Comparison of ENCODE assay signal across 26 mouse cellular contexts in the genomic region with DNA sequence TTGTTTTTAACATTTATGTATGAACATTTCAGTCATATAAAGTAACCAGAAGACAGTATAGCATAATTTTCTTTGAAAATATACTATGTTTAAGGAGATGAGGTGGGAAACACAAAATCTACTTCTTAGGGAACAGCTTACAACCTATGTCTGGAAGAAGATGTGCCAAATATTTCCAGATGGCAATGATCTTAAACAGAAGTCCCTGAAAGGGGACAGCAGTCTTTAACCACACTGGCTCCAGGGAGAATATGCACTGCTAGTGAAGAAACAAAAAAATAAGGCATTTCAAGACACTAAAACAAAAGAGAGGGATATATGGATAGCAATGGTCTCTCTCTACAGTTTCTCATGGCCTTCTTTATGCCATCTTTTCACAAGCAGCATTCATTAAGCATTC.
DNase-seq lines count a peak whose midpoint lies in the region; ATAC-seq and TF ChIP-seq lines count a peak whose summit lies in the region.
"Had no signal": no experiment of that assay in that cellular context is flagged by ENCODE, and none has a peak within 500 bp of the region (broad histone marks: within the 10 kb centered on the region; RNA-seq: fewer than 3 reads in every experiment).

No protein-coding gene starts in this region.

- no peaks in the 10 kb centered on the region for H3K27me3 ChIP-seq in forebrain, embryonic 14.5 days (replicated peaks; ENCODE audit: control insufficient read depth, insufficient read depth, low read length)
- H3K27me3 ChIP-seq in forebrain, embryonic 10.5 days (ENCODE audit: poor library complexity, severe bottlenecking) = no peaks in the 10 kb centered on the region
- H3K27me3 ChIP-seq in midbrain, postnatal 0 days (ENCODE audit: insufficient read depth, low read length) = no peaks in the 10 kb centered on the region
- no peaks in the 10 kb centered on the region for H3K27me3 ChIP-seq in midbrain, embryonic 13.5 days
- H3K27me3 ChIP-seq in forebrain, postnatal 0 days (ENCODE audit: insufficient read depth, low read length) = no peaks in the 10 kb centered on the region
- H3K27me3 ChIP-seq: CH12.LX; heart, embryonic 13.5 days had no signal

- H3K27ac ChIP-seq in forebrain, embryonic 14.5 days (ENCODE audit: low read depth, low read length) = peak overlapping the region; percentile 66
- no peak overlapping the region for H3K27ac ChIP-seq in forebrain, embryonic 10.5 days
- no peak overlapping the region for H3K27ac ChIP-seq in midbrain, postnatal 0 days (ENCODE audit: low read depth, low read length)
- no peak overlapping the region for H3K27ac ChIP-seq in midbrain, embryonic 13.5 days
- no peak overlapping the region for H3K27ac ChIP-seq in forebrain, postnatal 0 days (ENCODE audit: low read depth, low read length)
- H3K27ac ChIP-seq: heart, adult 2 months; heart, embryonic 10.5 days; heart, embryonic 13.5 days; hindbrain, embryonic 14.5 days; hindbrain, postnatal 0 days had no signal

- no peaks in the 10 kb centered on the region for H3K9me3 ChIP-seq in forebrain, embryonic 14.5 days (replicated peaks; ENCODE audit: control insufficient read depth, low read length)
- H3K9me3 ChIP-seq in forebrain, embryonic 10.5 days = no peaks in the 10 kb centered on the region
- no peaks in the 10 kb centered on the region for H3K9me3 ChIP-seq in midbrain, postnatal 0 days (ENCODE audit: low read length)
- H3K9me3 ChIP-seq in midbrain, embryonic 13.5 days = no peaks in the 10 kb centered on the region
- no peaks in the 10 kb centered on the region for H3K9me3 ChIP-seq in forebrain, postnatal 0 days (ENCODE audit: low read length)
- H3K9me3 ChIP-seq: G1E; heart, embryonic 10.5 days; heart, embryonic 13.5 days had no signal

- peak; percentile 87 for ATAC-seq in forebrain, embryonic 14.5 days
- ATAC-seq in midbrain, postnatal 0 days (ENCODE audit: low FRiP score) = no peak
- no peak for ATAC-seq in midbrain, embryonic 13.5 days
- no peak for ATAC-seq in forebrain, postnatal 0 days
- ATAC-seq: hindbrain, postnatal 0 days; inflammation-experienced regulatory T-cells, adult 6 months; intestine, embryonic 16.5 days had no signal

- DNase-seq in forebrain, embryonic 14.5 days (ENCODE audit: low spot score) = peak; percentile 68
- no peak for DNase-seq in forebrain, embryonic 10.5 days (ENCODE audit: extremely low spot score, low spot score)
- peak; percentile 26 for DNase-seq in midbrain, postnatal 0 days (ENCODE audit: low spot score)
- peak; percentile 6 for DNase-seq in forebrain, postnatal 0 days
- no peak for DNase-seq in right cerebral cortex, adult 2 months (ENCODE audit: low spot score in 2 of 2)
- DNase-seq: adrenal gland, adult 2 months; adrenal gland, postnatal 14 days; B cell, adult 2 months; cerebellum, adult 11-12 months; cerebellum, adult 9-10 months; cerebellum, postnatal 14 days; gastrocnemius, postnatal 10 days; gastrocnemius, postnatal 36 days; heart, adult 2 months; heart, postnatal 14 days; heart, postnatal 4 days; kidney, adult 18-20 months had no signal

- H3K9ac ChIP-seq in forebrain, embryonic 14.5 days (ENCODE audit: low read length) = no peak overlapping the region
- no peak overlapping the region for H3K9ac ChIP-seq in midbrain, postnatal 0 days (replicated peaks; ENCODE audit: low read length, poor library complexity, severe bottlenecking)
- H3K9ac ChIP-seq in midbrain, embryonic 13.5 days (replicated peaks) = no peak overlapping the region
- no peak overlapping the region for H3K9ac ChIP-seq in forebrain, postnatal 0 days
- H3K9ac ChIP-seq: heart, embryonic 13.5 days; hindbrain, embryonic 14.5 days had no signal

- H3K4me1 ChIP-seq in forebrain, embryonic 14.5 days (ENCODE audit: control insufficient read depth, insufficient read depth, low read length) = no peaks in the 10 kb centered on the region
- no peaks in the 10 kb centered on the region for H3K4me1 ChIP-seq in forebrain, embryonic 10.5 days
- H3K4me1 ChIP-seq in midbrain, postnatal 0 days (ENCODE audit: insufficient read depth, low read length) = no peaks in the 10 kb centered on the region
- 0 out of 2 replicates have a peak, but pooled peaks cover 3% of the 10 kb centered on the region for H3K4me1 ChIP-seq in midbrain, embryonic 13.5 days (replicated peaks)
- no peaks in the 10 kb centered on the region for H3K4me1 ChIP-seq in forebrain, postnatal 0 days (ENCODE audit: insufficient read depth)
- H3K4me1 ChIP-seq: heart, embryonic 10.5 days; heart, embryonic 13.5 days had no signal

- H3K4me2 ChIP-seq in forebrain, embryonic 14.5 days (ENCODE audit: low read length) = no peak overlapping the region
- no peak overlapping the region for H3K4me2 ChIP-seq in midbrain, postnatal 0 days (ENCODE audit: low read depth, low read length, poor library complexity, severe bottlenecking)
- no peak overlapping the region for H3K4me2 ChIP-seq in midbrain, embryonic 13.5 days (replicated peaks)
- no peak overlapping the region for H3K4me2 ChIP-seq in forebrain, postnatal 0 days (ENCODE audit: low read depth)
- H3K4me2 ChIP-seq: heart, embryonic 13.5 days; hindbrain, embryonic 14.5 days had no signal

- H3K36me3 ChIP-seq in forebrain, embryonic 14.5 days (ENCODE audit: control insufficient read depth, insufficient read depth, low read length) = no peaks in the 10 kb centered on the region
- H3K36me3 ChIP-seq in forebrain, embryonic 10.5 days (replicated peaks) = no peaks in the 10 kb centered on the region
- no peaks in the 10 kb centered on the region for H3K36me3 ChIP-seq in midbrain, postnatal 0 days (ENCODE audit: insufficient read depth, low read length)
- H3K36me3 ChIP-seq in midbrain, embryonic 13.5 days = no peaks in the 10 kb centered on the region
- no peaks in the 10 kb centered on the region for H3K36me3 ChIP-seq in forebrain, postnatal 0 days (ENCODE audit: insufficient read depth)
- H3K36me3 ChIP-seq: G1E; heart, embryonic 10.5 days; heart, embryonic 13.5 days had no signal

- TF ChIP-seq CTCF in midbrain, postnatal 0 days (IDR thresholded peaks at IDR 0.05) = no peak
- TF ChIP-seq CTCF in forebrain, postnatal 0 days (IDR thresholded peaks at IDR 0.05; ENCODE audit: low read depth) = no peak

- no peak overlapping the region for H3K4me3 ChIP-seq in forebrain, embryonic 14.5 days (ENCODE audit: low read depth, low read length)
- no peak overlapping the region for H3K4me3 ChIP-seq in forebrain, embryonic 10.5 days
- H3K4me3 ChIP-seq in midbrain, postnatal 0 days (ENCODE audit: low read depth, low read length) = no peak overlapping the region
- no peak overlapping the region for H3K4me3 ChIP-seq in midbrain, embryonic 13.5 days (replicated peaks)
- H3K4me3 ChIP-seq in forebrain, postnatal 0 days (ENCODE audit: low read depth, low read length) = no peak overlapping the region
- H3K4me3 ChIP-seq: heart, adult 2 months; heart, embryonic 10.5 days; heart, embryonic 13.5 days had no signal

Comparison
In these comparisons a context has a peak if more than half of its experiments do, and no peak if none do; other contexts are left out.
1. DNase-seq: peak in forebrain, embryonic 14.5 days (single experiment), midbrain, postnatal 0 days (single experiment) and forebrain, postnatal 0 days (single experiment); none in forebrain, embryonic 10.5 days (single experiment) and right cerebral cortex, adult 2 months (0 of 2).